Mouse (Mus musculus): ENCODE data around the gene Ceacam1. TPM values are rescaled to one million over a fixed set of nuclear protein-coding genes. Genes with fewer than 3 reads are reported as not detected.

Gene Ceacam1
- polyA plus RNA-seq, 1 experiment from 2014 or later: 24.3 TPM

- H3K36me3 ChIP-seq (replicated peaks; ENCODE audit: insufficient read depth, low read length): no peaks in the 10 kb centered on the region
- 43% methylated on average over 7 of the region's 7 CpGs for WGBS (ENCODE audit: insufficient replicate concordance)
- no peak within 1 kb of the TSS for H3K4me3 ChIP-seq (ENCODE audit: low read depth, low read length)
- no peak for TF ChIP-seq EP300 (IDR thresholded peaks at IDR 0.05; ENCODE audit: low read depth)
- TF ChIP-seq CTCF (IDR thresholded peaks at IDR 0.05; ENCODE audit: low read depth): no peak
- no peak for ATAC-seq
- no peak within 1 kb of the TSS for H3K27ac ChIP-seq (ENCODE audit: low read depth)
- H3K4me2 ChIP-seq (ENCODE audit: low read depth, low read length): no peak within 1 kb of the TSS
- H3K4me1 ChIP-seq (ENCODE audit: insufficient read depth): no peaks in the 10 kb centered on the region
- no peak for DNase-seq
- no peaks in the 10 kb centered on the region for H3K9me3 ChIP-seq (ENCODE audit: low read length)
- no peak within 1 kb of the TSS for H3K9ac ChIP-seq (replicated peaks)
- no peaks in the 10 kb centered on the region for H3K27me3 ChIP-seq (ENCODE audit: insufficient read depth, low read length)
These were observed 64.5 kb downstream of the Ceacam1 start, which contains the start of gene Cxcl17 for GRCm38 (mm10) chr7:25412833-25413441. TSS of gene Cxcl17 (minus strand) at chr7:25412886.

DNA sequence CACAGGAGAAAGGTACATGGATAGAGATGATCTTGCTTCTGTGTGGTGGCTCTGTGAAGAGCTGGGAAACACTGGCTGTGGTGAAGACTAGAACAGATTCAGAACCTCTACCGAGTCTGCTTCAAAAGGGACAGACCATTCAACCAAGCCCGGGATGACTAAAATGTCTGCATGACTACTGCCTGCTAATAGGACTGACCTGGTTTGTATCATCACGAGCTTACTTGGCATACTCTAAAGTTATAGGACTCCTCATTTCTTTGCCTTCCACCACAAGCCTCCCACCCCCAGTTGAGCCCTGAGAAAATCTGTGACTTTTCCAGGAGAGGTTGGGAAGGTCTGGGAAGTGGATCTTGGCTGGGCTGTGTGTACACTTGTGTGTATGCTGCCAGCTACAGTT is 65.5 kb downstream of the Ceacam1 start:
- 76% methylated on average over 3 of the region's 3 CpGs for WGBS (ENCODE audit: insufficient replicate concordance)
- Histone ChIP-seq H3K4me1 (ENCODE audit: insufficient read depth) (no peaks in the 10 kb centered on the region), H3K9ac (replicated peaks) (no peak overlapping the region), H3K36me3 (replicated peaks; ENCODE audit: insufficient read depth, low read length) (no peaks in the 10 kb centered on the region), H3K27me3 (ENCODE audit: insufficient read depth, low read length) (no peaks in the 10 kb centered on the region), H3K27ac (ENCODE audit: low read depth) (no peak overlapping the region), H3K4me2 (ENCODE audit: low read depth, low read length) (no peak overlapping the region), H3K4me3 (ENCODE audit: low read depth, low read length) (no peak overlapping the region), H3K9me3 (ENCODE audit: low read length) (no peaks in the 10 kb centered on the region)
- TF ChIP-seq EP300 (IDR thresholded peaks at IDR 0.05; ENCODE audit: low read depth) (no peak), CTCF (IDR thresholded peaks at IDR 0.05; ENCODE audit: low read depth) (no peak)
- ATAC-seq (no peak), DNase-seq (no peak)

Other genes starting within 250 kb of the Ceacam1 start
- 4.3 and 5.1 TPM in 2 replicates for gene Gsk3a, start 239.8 kb downstream of the Ceacam1 start, polyA plus RNA-seq (2015; fragmentation: Nextera tagmentation; extraction: Ambion mirVana)
- gene Erf, start 226.8 kb downstream of the Ceacam1 start, polyA plus RNA-seq (2015; fragmentation: Nextera tagmentation; extraction: Ambion mirVana): 4.6 and 5.2 TPM in 2 replicates
- 8.9 and 9.7 TPM in 2 replicates for gene Cic, start 209.9 kb downstream of the Ceacam1 start, polyA plus RNA-seq (2015; fragmentation: Nextera tagmentation; extraction: Ambion mirVana)
- 23.4 and 25.4 TPM in 2 replicates for gene Pafah1b3, start 179.6 kb downstream of the Ceacam1 start, polyA plus RNA-seq (2015; fragmentation: Nextera tagmentation; extraction: Ambion mirVana)
- gene Prr19, start 176.2 kb downstream of the Ceacam1 start, polyA plus RNA-seq (2015; fragmentation: Nextera tagmentation; extraction: Ambion mirVana): not detected in 2 replicates
- not detected in 2 replicates for gene Tmem145, start 171.5 kb downstream of the Ceacam1 start, polyA plus RNA-seq (2015; fragmentation: Nextera tagmentation; extraction: Ambion mirVana)
- 0.58 and 0.81 TPM in 2 replicates for gene Megf8, start 160.4 kb downstream of the Ceacam1 start, polyA plus RNA-seq (2015; fragmentation: Nextera tagmentation; extraction: Ambion mirVana)
- gene Cnfn, start 107.9 kb downstream of the Ceacam1 start, polyA plus RNA-seq (2015; fragmentation: Nextera tagmentation; extraction: Ambion mirVana): not detected in 2 replicates
- 5.2 and 5.5 TPM in 2 replicates for gene Lipe, start 78.9 kb downstream of the Ceacam1 start, polyA plus RNA-seq (2015; fragmentation: Nextera tagmentation; extraction: Ambion mirVana)
- not detected in 2 replicates for gene Cxcl17, start 64.7 kb downstream of the Ceacam1 start, polyA plus RNA-seq (2015; fragmentation: Nextera tagmentation; extraction: Ambion mirVana)
- 0.08 TPM in 1 of 2 replicates, not detected in the other for gene Ceacam2, start 62.3 kb upstream of the Ceacam1 start, polyA plus RNA-seq (2015; fragmentation: Nextera tagmentation; extraction: Ambion mirVana)
- gene Erich4, start 138.3 kb upstream of the Ceacam1 start, polyA plus RNA-seq (2015; fragmentation: Nextera tagmentation; extraction: Ambion mirVana): 0.20 TPM in 1 of 2 replicates, not detected in the other
- 12.2 and 13.7 TPM in 2 replicates for gene Dmac2, start 141.8 kb upstream of the Ceacam1 start, polyA plus RNA-seq (2015; fragmentation: Nextera tagmentation; extraction: Ambion mirVana)
- gene B3gnt8, start 149.1 kb upstream of the Ceacam1 start, polyA plus RNA-seq (2015; fragmentation: Nextera tagmentation; extraction: Ambion mirVana): 3.7 and 4.1 TPM in 2 replicates
- 106 and 123 TPM in 2 replicates for gene Bckdha, start 181.4 kb upstream of the Ceacam1 start, polyA plus RNA-seq (2015; fragmentation: Nextera tagmentation; extraction: Ambion mirVana)
- 44.5 and 49.2 TPM in 2 replicates for gene Exosc5, start 181.6 kb upstream of the Ceacam1 start, polyA plus RNA-seq (2015; fragmentation: Nextera tagmentation; extraction: Ambion mirVana)
- gene Tmem91, start 197.6 kb upstream of the Ceacam1 start, polyA plus RNA-seq (2015; fragmentation: Nextera tagmentation; extraction: Ambion mirVana): 0.58 and 0.76 TPM in 2 replicates
- 15.0 and 16.0 TPM in 2 replicates for gene B9d2, start 203.2 kb upstream of the Ceacam1 start, polyA plus RNA-seq (2015; fragmentation: Nextera tagmentation; extraction: Ambion mirVana)
- 5.1 and 6.1 TPM in 2 replicates for gene Tgfb1, start 209.4 kb upstream of the Ceacam1 start, polyA plus RNA-seq (2015; fragmentation: Nextera tagmentation; extraction: Ambion mirVana)
- 6.7 and 6.8 TPM in 2 replicates for gene Ccdc97, start 241.5 kb upstream of the Ceacam1 start, polyA plus RNA-seq (2015; fragmentation: Nextera tagmentation; extraction: Ambion mirVana)

Measured in liver, postnatal 0 days (tissue).